Mouse (Mus musculus) layer of hippocampus, postnatal 14 days (tissue): ENCODE data around the gene Mybpc1. TPM values are rescaled to one million over a fixed set of nuclear protein-coding genes. Genes with fewer than 3 reads are reported as not detected.

Experiments
- DNase-seq, 2 experiments: peaks; one replicate each; pipeline ENCODE4 v3.0.0; 2021 to 2022; ENCODE audit warnings: low spot score in 2 of 2, mixed read lengths in 1 of 2
- long read RNA-seq, 2 experiments: library from polyadenylated mRNA; stranded (forward); transcript quantifications; one replicate each; pipeline ENCODE4 v2.0.0; 2021
- total RNA-seq, 2 experiments: library from RNA; stranded (reverse); gene quantifications; 2 replicates each; pipeline ENCODE4 v1.2.3; 2021

Mybpc1 gene
- total RNA-seq: 1 to 10 TPM; 1.4 to 2.1 TPM
- long read RNA-seq, experiment 1, partial matches to known transcripts: 1 of 1 reads
- long read RNA-seq, experiment 1, other reads (novel, unspliced or antisense): 0 of 1 reads
- long read RNA-seq, experiment 2, partial matches to known transcripts: 3 of 4 reads
- long read RNA-seq, experiment 2, other reads (novel, unspliced or antisense): 1 of 4 reads

GRCm38 (mm10) chr10:88604943-88605342, at the start of gene Mybpc1:
Gene Mybpc1 (minus strand): TSS chr10:88605152.
- DNase-seq: no peak

- no peak for DNase-seq
Observed at GRCm38 (mm10) chr10:88645448-88645847, 40.5 kb upstream of the Mybpc1 start.

GRCm38 (mm10) chr10:88631330-88631953, 26.5 kb upstream of the Mybpc1 start:
- DNase-seq: no peak

- no peak for DNase-seq
Observed at GRCm38 (mm10) chr10:88630663-88631329, 25.8 kb upstream of the Mybpc1 start.

DNA sequence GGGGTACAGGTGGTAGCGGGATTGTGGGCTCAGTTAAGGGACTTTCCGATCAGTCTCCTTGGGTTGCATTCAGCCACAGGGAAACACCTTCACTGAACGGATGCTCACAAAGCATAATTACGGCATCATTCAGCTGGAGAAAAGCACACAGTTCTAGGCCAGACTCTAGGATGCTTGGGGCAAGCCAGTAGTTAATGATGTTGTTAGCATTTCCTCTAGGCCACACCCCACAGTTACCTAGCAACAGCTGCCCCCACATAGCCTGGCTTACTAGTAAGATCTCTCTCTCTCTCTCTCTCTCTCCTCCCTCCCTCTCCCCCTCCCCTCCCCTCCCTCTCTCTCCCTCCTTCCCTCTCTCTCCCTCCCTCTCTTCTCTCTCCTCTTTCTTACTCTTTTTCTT, 22.1 kb upstream of the Mybpc1 start:
- DNase-seq: no peak

- no peak for DNase-seq
Observed at GRCm38 (mm10) chr10:88626176-88626575, 21.2 kb upstream of the Mybpc1 start.

- no peak for DNase-seq
Observed at GRCm38 (mm10) chr10:88624300-88624699, 19.3 kb upstream of the Mybpc1 start.

DNA sequence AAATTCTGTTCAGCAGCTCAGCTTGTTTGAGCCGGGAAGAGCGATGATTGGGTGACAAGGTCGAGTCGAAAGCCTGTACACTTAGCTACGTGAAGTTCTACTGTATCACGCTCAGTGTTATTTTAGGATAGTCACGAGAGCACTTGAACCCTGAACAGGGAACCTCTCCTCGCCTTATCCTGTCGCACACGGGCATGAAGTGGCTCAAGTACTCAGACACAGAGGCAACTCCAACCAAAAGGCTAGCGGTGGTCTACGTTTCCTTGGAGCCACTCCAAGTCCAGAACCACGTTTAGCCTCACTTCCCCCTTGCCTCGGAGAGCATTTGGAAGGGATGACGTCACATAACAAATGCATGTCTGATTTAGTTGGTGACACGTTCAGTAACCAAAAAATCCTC, 17.7 kb upstream of the Mybpc1 start:
- DNase-seq: no peak

GRCm38 (mm10) chr10:88620809-88621208, 15.9 kb upstream of the Mybpc1 start:
- DNase-seq: no peak

DNA sequence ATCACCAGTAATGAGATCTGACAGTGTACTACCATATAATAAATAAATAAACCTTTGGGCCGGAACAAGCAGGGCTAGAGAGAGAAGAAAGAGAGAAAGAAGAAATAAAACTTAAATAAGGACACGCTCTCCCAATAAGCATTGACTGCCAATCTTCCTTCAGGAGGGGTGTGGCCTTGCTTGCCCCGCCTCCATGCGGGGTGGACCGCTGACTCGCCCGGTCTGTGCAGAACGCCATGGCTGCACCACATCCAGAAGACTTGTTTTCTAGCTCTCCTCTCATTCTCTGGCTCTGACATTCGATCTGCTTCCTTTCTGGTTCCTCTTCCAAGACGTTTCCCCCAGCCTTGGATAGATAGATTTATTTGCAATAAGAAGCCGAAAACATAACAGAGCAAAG, 8.1 kb upstream of the Mybpc1 start:
- DNase-seq: no peak

GRCm38 (mm10) chr10:88606686-88607085, 1.7 kb upstream of the Mybpc1 start:
- no peak for DNase-seq

GRCm38 (mm10) chr10:88606065-88606464, 1.1 kb upstream of the Mybpc1 start:
- no peak for DNase-seq

DNA sequence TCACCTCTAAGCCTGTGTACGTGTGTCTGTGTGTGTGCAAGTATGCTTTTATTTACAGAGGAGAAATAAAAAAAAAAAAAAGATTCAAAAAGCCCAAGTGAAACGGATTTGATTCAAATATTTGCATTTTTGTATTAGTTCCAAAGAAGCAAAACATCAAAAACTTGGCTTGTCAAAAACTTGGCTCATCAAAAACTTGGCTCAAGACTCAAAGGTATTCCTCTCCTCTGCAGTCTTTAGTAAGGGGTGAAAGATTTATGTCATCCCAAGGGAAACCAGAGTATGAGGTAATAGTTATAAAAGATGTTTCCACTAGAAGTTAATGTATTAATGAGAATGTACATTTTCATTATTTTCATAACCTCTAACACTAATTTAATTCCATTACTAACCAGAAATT, 1.2 kb downstream of the Mybpc1 start:
- no peak for DNase-seq

GRCm38 (mm10) chr10:88603256-88603655, 1.7 kb downstream of the Mybpc1 start:
- no peak for DNase-seq

- no peak for DNase-seq
Observed at GRCm38 (mm10) chr10:88600591-88600990, 4.4 kb downstream of the Mybpc1 start.

- no peak for DNase-seq
Observed at GRCm38 (mm10) chr10:88592316-88592715, 12.6 kb downstream of the Mybpc1 start.

DNA sequence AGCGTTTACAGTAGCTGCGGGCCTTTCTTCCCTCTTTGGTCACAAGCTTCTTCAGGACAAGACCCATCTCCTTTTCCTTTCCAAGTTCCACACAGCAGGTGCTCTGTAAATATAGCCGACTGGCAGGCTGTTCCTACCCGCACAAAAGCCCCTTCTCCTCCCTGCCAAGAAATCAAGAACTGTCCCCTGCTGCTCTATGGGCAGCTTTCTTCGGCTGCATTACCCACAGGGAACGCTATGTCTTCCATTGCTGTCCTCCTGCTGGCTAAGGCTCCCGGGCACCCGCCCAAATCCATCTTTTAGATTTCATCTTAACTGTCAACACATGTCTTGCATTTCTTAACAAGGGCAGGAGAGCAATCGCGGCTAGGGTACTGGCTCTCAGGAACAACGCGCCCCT, 13.9 kb downstream of the Mybpc1 start:
- peak; percentile 42 to 81 for DNase-seq

- DNase-seq: peak; percentile 36 to 69
Observed at GRCm38 (mm10) chr10:88584469-88584868, 20.5 kb downstream of the Mybpc1 start.

DNA sequence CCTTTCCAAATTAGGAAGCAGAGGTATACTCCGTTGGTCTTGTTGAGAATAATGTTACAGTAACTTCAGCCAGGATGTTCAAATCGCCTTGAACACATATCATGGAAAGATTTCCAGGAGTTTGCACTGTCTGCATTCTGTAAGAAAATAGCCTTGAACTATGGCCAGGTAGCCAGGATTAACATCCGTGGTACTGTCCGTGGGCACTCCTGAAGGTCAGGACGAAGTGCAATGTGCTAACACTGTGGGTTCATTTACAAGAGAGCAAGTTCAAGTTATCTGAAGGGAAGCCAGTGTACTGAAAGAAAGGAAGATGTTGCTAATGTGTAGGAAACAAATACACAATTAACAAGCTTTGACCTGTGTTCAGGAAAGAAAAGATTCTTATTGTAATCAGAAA, 24.2 kb downstream of the Mybpc1 start:
- DNase-seq: no peak

DNA sequence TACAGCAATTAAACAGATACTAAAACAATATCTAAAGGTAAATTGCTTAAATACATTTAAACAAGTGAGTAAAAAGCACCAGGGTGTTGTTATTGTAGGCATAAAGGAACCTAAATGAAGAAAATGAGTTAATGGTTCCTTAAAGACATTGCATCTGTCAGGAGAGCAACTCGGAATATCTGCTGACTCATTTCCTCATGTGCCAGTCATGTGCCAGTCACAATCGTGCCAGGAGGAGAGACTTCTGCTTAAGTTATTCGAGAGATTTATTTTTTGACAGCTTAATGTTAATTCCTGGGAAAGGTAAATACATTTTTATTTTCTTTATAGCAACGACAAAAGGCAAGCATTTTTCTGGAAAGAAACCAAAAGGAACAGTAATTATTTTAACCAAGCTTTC, 26.3 kb downstream of the Mybpc1 start:
- no peak for DNase-seq

DNA sequence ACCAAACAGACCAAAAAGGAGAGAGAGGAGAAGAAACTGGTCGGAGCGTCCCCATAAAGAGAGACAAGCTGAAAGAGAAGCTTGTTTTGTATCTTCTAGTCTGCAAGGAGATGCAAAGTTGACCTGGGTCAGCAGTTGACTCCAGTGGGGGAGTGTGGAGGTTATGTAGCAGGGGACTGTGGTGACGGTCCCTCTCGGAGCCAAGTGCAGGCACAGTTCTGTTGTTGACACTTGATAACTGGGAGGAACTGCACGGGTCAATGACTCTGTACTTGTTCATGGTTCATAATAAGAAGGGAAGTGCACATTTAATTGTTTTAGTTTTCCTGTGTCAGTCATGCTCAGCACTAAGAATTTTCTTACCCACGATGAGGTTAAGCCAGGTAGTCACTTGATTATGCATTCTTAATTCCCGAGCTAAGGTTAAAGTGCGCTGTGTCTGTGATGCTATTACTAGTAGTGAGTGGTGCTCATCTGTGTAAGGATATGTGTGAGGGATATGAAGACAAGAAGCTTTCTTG, 30.8 kb downstream of the Mybpc1 start:
- DNase-seq: no peak

GRCm38 (mm10) chr10:88572123-88572522, 32.8 kb downstream of the Mybpc1 start:
- no peak for DNase-seq
